Mouse (Mus musculus) activated CD4-positive, CD25-positive, alpha-beta regulatory T cell, adult 4 months (primary cell): ENCODE results near the gene Chadl. TPM values are rescaled to one million over a fixed set of nuclear protein-coding genes. Genes with fewer than 3 reads are reported as not detected.

Experiments
- ATAC-seq: one replicate; pipeline ENCODE4 v1.8.0; 2017
- polyA plus RNA-seq, 2 experiments: library from polyadenylated mRNA; unstranded; fragments of 100-300 nt; shearing (Covaris generic); gene quantifications; one replicate each; pipeline ENCODE4 v1.2.1; 2017

The Chadl gene
- polyA plus RNA-seq, 2 experiments from 2014 or later, result 0.46 to 0.78 TPM

DNA sequence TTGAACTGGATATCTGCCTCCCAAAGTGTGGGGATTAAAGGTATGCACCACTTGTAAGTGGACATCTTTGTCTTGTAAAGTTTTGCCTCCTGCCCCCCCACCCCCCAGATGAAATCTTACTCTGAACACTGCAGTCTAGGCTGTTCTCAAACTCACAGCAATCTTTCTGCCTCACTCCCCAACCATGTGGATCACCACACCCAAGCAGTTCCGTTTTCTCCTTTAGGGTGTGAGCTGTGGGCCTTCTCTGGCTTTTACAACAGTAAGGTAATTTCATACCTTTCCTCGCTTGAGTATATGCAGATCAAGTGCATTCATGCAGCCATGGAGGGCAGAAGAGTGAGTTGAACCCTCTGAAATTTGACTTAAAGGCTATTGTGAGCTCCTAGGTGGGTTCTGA, 3.1 kb upstream of the Chadl start:
- ATAC-seq, result no peak

DNA sequence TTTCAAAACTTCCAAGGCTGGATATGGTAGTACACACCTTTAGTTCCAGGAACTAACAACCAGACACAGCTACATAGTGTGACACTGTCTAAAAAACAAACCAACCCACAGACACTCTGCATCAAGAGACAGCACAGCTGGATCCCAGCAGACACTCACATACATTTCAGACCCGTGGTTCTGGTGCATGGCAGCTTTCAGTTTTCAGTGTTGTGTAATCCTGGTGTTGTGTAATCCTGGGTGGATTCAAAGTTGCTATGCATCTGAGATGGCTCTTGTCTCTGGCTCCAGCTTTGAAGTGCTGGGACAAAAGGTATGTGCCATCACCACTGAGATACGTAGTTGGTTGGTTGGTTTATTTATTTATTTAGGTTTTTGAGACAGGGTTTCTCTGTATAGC, 1.4 kb upstream of the Chadl start:
- no peak for ATAC-seq

DNA sequence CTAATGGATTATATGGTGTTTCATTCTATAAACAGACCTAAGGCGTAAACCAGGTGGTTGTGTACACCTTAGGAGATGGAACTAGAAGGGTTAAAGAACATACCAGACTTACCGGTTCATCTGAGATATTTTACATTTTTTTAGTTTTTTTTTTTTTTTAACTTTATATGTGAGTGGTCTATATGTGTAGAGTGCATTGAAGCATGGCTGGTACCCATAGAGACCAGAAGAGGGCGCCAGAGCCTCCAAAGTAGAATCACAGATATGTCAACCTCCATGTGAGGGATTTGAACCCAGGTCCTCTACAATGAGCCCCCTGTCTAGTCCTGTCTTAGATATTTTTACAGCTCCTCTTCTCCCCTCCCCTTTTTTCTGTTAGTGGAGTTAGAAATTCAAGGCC, 760 bp upstream of the Chadl start:
- peak; percentile 30 for ATAC-seq

DNA sequence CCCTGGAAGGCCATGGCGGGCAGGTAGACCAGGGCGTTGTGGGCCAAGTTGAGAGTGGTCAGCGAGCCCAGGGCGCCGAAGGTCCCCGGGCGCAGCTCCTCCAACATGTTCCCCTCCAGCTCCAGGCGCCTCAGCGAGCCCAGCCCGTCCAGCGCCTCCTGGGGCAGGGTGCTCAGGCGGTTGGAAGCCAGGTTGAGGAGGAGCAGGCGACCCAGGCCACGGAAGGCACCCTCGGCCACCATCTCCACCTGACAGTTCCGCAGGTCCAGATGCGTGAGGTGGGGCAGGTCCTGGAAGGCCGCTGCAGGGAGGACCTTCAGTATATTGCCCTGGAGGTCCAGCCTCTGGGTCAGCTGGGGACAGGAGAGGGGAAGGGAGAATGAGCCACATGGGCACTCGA, 2.2 kb downstream of the Chadl start:
- ATAC-seq, result no peak

DNA sequence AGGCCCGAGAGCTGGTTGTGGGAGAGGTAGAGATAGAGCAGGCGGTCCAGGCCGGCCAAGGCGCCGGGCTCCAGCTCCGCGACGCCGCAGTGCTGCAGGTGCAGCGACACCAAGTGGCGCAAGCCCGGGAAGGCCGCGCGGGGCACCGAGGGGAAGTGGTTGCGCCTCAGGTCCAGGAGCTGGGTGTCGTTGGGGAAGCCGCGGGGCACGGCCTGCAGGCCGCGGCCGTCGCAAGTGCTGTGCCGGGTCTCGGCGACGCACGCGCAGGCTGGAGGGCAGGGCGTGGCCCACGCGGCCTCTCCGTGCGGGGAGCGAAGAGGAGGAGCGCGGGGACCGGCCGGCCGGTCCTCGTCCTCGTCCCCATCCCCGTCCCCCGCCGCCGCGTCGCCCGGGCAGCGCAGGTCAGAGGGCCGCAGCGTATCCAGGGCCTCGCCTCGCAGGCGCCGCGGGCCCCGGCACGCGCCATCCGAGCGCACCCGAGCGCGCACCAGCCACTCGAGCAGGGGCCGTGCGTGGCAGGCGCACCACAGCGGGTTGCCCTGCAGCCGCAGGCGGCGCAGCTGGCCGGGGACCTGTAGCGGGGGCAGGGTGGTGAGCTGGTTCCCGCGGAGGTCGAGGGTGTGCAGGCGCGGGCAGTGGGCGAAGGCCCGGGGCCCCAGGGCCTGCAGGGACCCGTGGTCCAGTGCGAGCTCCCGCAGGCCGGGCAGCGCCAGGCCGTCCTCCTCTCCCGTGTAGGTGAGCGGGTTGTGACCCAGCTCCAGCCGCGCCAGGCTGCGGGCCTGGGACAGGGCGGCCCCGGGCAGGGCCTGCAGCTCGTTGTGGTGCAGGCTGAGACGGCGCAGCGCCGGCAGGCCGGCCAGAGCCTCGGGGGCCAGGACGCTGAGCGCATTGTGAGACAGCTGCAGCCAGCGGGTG, 2.9 kb downstream of the Chadl start:
- ATAC-seq, result peak; percentile 54

DNA sequence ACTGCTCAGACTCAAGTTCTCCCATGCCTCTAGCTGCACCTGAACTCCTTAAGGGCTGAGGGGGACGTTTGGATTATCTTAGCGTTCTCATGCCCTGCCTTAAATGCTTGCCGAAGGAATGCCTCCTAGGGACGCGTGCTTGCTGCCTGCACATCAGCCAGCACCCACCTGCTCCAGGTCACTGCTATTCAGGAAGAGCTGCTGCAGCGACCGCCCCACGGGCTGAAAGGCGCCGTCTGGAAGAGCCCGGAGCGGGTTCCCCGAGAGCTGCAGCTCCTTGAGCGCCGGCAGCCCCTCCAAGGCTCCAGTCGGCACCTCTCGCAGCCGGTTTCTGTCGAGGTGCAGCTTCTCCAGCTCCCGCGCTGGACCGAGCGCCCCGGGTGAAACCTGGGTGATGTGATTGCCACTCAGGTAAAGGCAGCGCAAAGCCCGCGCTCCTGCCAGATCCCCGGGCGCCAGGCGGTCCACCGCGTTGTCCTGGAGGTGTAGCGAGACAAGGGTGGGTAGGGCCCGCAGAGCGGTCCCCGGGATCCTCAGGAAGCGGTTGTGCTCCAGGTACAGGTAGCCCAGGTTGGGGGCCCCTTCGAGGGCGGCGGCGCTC, 3.6 kb downstream of the Chadl start:
- ATAC-seq, result no peak

DNA sequence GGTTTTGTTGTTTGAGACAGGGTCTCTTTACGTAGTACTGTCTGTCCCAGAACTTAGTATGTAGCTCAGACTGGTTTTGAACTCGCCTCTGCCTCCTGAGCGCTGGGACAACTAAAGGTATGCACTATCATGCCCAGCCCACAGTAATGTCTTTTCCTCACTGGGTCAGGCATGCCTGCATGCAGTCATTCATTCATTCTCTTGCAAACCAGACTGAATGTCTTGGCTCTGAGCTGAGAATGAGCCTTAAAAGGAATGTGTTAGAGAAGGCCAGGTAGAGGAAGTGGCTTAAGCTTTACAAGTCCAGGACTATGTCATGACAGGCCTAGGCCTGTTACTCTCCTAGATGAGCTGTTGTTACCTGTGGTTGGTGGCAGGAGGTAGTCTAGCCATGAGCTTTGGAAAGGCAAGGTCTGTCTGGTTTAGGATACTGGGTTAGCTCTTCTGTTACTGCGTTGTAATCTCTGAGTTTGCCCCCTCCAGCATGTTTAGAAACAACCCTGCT, 16.7 kb downstream of the Chadl start:
- no peak for ATAC-seq

DNA sequence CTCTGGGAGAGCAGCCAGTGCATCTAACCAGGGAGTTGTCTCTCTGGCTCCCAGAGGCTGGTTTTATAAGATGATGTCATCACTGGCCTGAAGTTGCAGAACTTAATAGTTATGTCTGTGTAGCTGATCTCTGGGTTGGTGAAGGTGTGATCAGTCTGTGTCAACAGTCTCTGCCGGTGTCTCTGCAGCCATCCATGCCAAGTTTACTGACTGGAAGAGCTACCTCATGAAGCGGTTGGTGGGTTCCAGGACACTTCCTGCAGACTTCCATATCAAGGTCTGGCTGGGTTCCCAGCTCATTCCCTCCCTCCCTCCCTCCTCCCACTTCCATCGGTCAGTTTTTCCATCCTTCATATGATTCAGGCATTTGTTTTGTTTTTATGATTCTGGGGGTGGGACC, 20.4 kb downstream of the Chadl start:
- ATAC-seq, result no peak

DNA sequence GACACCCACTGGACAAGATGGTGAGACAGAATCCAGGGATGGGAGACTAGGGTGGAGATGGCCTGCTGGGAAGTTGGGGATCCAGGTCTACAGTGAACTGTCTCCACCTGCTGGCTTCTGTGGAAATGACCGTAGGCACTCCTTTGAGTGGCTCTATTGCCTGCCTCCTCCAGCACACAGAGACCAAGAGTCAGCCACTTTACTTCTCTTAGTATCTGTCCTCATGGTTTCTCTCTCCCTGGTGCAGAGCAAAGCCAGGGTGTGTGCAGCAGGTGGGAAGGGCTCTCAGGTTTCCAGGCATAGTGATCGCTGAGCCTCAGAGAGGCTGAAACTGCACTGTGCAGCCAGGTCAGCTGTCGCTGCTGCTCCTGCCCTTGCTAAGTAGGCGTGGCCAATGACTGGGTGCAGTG, 26.9 kb downstream of the Chadl start:
- no peak for ATAC-seq

DNA sequence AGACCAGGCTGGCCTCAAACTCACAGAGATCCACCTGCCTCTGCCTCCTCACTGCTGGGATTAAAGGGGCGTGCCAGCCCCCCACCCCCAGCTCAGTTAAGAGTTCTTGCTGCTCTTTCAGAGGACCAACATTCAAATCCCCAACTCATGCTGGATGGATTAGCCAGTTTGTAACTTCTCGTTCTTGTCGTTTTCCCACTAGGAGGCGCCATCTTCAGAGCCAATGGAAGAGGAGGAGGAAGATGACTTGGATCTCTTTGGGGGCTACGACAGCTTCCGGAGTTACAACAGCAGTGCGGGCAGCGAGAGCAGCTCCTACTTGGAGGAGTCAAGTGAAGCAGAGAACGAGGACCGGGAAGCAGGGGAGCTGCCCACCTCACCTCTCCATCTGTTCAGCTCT, 30.1 kb downstream of the Chadl start:
- no peak for ATAC-seq

DNA sequence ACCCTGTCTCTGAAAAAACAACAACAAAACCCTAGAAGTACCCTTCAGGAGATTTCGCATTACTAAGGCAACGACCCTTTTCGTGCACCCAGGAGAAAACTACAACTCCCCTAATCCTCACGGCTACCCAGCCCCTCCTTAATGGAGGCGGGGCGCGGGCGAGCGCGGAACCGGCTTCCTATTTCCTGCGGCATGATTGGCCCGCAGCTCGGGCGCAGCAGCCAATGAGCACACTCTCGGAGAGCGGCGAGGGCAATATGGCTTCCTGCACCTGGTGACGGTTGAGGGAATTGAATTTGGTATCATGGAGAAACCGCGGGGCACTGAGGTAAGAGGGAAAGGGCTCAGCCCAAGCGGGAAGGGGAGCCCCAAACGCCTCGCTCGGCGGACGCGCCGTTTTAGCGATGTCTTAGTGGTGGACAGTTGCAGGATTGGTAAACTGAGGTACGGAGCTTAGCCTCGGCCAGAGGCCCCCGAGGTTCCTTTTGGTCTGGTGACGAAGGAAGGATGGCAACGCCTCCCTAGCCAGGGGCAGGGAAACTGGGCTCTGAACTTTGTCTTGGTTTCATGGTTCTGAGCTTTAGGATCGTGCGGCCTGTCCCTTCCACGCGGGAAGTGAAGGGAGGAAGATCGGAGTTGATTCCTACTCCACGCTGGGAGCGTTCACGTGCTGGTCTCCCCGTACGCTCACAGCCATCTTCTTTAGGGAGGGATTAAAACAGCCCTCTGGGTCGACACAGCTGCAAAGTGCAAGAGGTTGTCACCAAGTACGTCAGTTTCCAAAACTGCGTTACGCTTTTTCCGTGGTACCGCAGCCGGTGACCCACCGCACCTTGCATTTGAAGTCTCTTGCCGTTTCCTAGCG, 33.2 kb downstream of the Chadl start, which contains the start of gene L3mbtl2:
Gene L3mbtl2 (plus strand): TSS at position 193 of the 865 bp plus-strand sequence.
- ATAC-seq, result peak; percentile 100

DNA sequence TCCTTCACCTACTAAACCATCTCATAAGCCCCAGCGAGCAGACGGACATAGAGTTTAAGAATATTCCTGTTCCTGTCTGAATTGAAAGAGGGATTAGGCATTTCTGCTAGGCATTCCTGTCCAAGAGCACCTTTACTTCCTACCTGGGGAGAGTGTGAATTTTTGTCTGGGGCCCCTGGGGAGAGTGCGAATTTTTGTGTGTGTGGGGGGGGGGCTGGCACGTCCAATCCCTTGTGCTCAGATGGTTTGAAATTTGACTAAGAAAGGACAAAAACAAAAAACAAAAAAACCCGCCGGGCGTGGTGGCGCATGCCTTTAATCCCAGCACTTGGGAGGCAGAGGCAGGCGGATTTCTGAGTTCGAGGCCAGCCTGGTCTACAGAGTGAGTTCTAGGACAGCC, 33.8 kb downstream of the Chadl start:
- ATAC-seq, result no peak

DNA sequence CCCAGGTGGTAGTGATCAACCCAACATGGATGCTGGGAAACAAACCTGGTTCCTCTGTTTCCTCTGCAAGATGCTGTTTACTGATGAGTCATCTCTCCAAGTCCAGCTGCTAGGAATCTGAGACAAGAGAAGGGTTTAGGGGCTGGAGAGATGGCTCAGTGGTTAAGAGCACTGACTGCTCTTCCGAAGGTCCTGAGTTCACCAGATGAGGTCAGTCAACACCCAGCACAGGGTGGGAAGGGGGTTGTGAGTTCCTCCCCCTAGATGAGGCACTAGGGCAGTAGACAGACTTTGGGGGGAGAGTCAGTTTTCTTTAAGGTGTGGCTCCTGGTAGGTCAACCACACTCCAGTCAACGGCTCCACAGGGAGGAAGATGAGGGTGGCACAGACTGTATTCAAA, 35.4 kb downstream of the Chadl start:
- ATAC-seq, result no peak

DNA sequence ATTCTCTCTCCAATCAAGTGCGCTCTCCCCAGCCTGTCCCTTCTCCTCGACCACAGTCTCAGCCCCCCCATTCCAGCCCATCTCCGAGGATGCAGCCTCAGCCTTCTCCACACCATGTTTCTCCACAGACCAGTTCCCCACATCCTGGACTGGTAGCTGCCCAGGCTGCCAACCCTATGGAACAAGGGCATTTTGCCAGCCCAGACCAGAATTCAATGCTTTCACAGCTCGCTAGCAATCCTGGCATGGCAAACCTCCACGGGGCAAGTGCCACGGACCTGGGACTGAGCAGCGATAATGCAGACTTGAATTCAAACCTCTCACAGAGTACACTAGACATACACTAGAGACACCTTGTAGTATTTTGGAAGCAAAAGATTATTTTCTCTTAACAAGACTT, 46.5 kb downstream of the Chadl start:
- ATAC-seq, result no peak

DNA sequence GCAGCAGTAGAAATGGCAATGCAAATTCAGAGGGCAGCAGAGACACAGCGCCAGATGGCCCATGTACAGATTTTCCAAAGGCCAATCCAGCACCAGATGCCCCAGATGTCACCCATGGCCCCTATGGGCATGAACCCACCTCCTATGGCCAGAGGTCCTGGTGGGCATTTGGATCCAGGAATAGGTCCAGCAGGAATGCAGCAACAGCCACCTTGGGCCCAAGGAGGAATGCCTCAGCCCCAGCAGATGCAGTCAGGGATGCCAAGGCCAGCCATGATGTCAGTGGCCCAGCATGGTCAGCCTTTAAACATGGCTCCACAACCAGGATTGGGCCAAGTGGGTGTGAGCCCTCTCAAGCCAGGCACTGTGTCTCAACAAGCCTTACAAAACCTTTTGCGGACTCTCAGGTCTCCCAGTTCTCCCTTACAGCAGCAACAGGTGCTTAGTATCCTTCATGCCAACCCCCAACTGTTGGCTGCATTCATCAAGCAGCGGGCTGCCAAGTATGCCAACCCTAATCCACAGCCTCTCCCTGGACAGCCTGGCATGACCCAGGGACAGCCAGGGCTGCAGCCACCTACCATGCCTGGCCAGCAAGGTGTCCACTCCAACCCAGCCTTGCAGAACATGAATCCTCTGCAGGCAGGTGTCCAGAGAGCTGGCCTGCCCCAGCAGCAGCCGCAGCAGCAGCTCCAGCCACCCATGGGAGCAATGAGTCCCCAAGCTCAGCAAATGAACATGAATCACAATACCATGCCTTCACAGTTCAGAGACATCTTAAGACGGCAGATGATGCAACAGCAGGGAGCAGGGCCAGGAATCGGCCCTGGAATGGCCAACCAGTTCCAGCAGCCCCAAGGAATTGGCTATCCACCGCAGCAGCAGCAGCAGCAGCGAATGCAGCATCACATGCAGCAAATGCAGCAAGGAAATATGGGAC, 47.3 kb downstream of the Chadl start:
- no peak for ATAC-seq

Other genes starting within 250 kb of the Chadl start
- 100 to 1,000 TPM; 323 to 363 TPM for gene Rbx1, start 231.0 kb downstream of the Chadl start, polyA plus RNA-seq
- 10 to 100 TPM; 15.5 to 21.7 TPM for gene Ep300, start 111.9 kb downstream of the Chadl start, polyA plus RNA-seq
- gene L3mbtl2, start 33.4 kb downstream of the Chadl start, polyA plus RNA-seq, result 10 to 100 TPM; 20.2 to 21.0 TPM
- gene Zc3h7b, start 47.8 kb upstream of the Chadl start, polyA plus RNA-seq, result 1 to 10 TPM; 5.2 to 7.1 TPM
- gene Rangap1, start 48.2 kb upstream of the Chadl start, polyA plus RNA-seq, result 10 to 100 TPM; 39.7 to 56.1 TPM
- gene Tef, start 105.1 kb upstream of the Chadl start, polyA plus RNA-seq, result 1 to 10 TPM; 5.2 to 7.3 TPM
- gene Tob2, start 161.5 kb upstream of the Chadl start, polyA plus RNA-seq, result 10 to 100 TPM; 25.8 to 45.6 TPM
- gene Phf5a, start 174.6 kb upstream of the Chadl start, polyA plus RNA-seq, result 100 to 1,000 TPM in 1 of 2 experiments, 10 to 100 TPM in 1; 91.8 to 102 TPM
- 100 to 1,000 TPM in 1 of 2 experiments, 10 to 100 TPM in 1; 84.4 to 105 TPM for gene Aco2, start 175.0 kb upstream of the Chadl start, polyA plus RNA-seq
- gene Polr3h, start 229.0 kb upstream of the Chadl start, polyA plus RNA-seq, result 10 to 100 TPM; 21.1 to 31.2 TPM
- gene Csdc2, start 239.5 kb upstream of the Chadl start, polyA plus RNA-seq, result not detected